Mouse (Mus musculus) CH12.LX (cell line): ENCODE measurements around the gene Ptgr2. TPM values are rescaled to one million over a fixed set of nuclear protein-coding genes. Genes with fewer than 3 reads are reported as not detected.

ENCODE experiments used
- DNase-seq: peaks from one replicate; pipeline ENCODE4 v3.0.0-alpha.2; 2013; ENCODE audit errors: extremely low read depth
- H3K27ac ChIP-seq: 2 replicates; pipeline ENCODE4 v1.5.1; 2012; ENCODE audit warnings: low read depth, mild to moderate bottlenecking, control low read depth, moderate library complexity; ENCODE audit not compliant: insufficient read depth
- H3K27me3 ChIP-seq: replicated peaks from 2 replicates; pipeline ENCODE3; 2012; ENCODE audit warnings: inconsistent platforms
- H3K36me3 ChIP-seq, 2 experiments: replicated peaks in 1 of 2; 2 replicates each; pipeline versions ENCODE3 to v1.6.1; 2012; ENCODE audit warnings: inconsistent platforms in 1 of 2, low read length in 1 of 2, mild to moderate bottlenecking in 1 of 2, mixed read lengths in 1 of 2, moderate library complexity in 1 of 2; ENCODE audit not compliant: control insufficient read depth in 1 of 2, insufficient read depth in 1 of 2
- H3K4me1 ChIP-seq, 2 experiments: 2 replicates each; pipeline ENCODE4 v1.6.1; 2012; ENCODE audit warnings: inconsistent platforms in 1 of 2, moderate library complexity in 1 of 2; ENCODE audit not compliant: insufficient read depth in 2 of 2, control insufficient read depth in 1 of 2
- H3K4me2 ChIP-seq: 2 replicates; pipeline ENCODE4 v1.6.1; 2012; ENCODE audit warnings: low read depth, mild to moderate bottlenecking, control low read depth; ENCODE audit not compliant: poor library complexity, insufficient read depth, severe bottlenecking
- H3K4me3 ChIP-seq, 3 experiments: fragments of 150-350 bp in 1 of 3; sonication (generic) in 1 of 3; replicated peaks in 1 of 3; 2 replicates each; pipeline versions ENCODE3 to v1.5.1; 2011 to 2012; ENCODE audit warnings: low read depth in 2 of 3, low read length in 2 of 3, mild to moderate bottlenecking in 2 of 3, moderate library complexity in 2 of 3, control low read depth in 1 of 3, improper control_type of control experiment in 1 of 3, inconsistent platforms in 1 of 3, mixed read lengths in 1 of 3; ENCODE audit not compliant: poor library complexity in 1 of 3
- H3K79me2 ChIP-seq: replicated peaks from 2 replicates; pipeline ENCODE4 v1.6.1; 2012; ENCODE audit warnings: mild to moderate bottlenecking, moderate library complexity; ENCODE audit not compliant: control insufficient read depth, poor library complexity, insufficient read depth, severe bottlenecking; ENCODE audit errors: extremely low read depth
- H3K9ac ChIP-seq: 2 replicates; pipeline ENCODE4 v1.6.1; 2012; ENCODE audit warnings: low read depth, mild to moderate bottlenecking, control low read depth, moderate library complexity; ENCODE audit not compliant: insufficient read depth
- H3K9me3 ChIP-seq: replicated peaks from 2 replicates; pipeline ENCODE3; 2012; ENCODE audit warnings: low read length, inconsistent platforms, mixed read lengths
- BHLHE40 ChIP-seq: IDR thresholded peaks from 2 replicates; pipeline ENCODE4 v1.6.1; 2011; ENCODE audit warnings: mild to moderate bottlenecking, low read depth, low read length, improper control_type of control experiment
- CHD1 ChIP-seq: IDR thresholded peaks from 2 replicates; pipeline ENCODE4 v1.6.1; 2012; ENCODE audit warnings: low read depth, low read length, improper control_type of control experiment, inconsistent platforms
- CTCF ChIP-seq, 2 experiments: IDR thresholded peaks in 1 of 2; conservative IDR thresholded peaks in 1 of 2; 2 replicates each; pipeline ENCODE4 v1.5.1; 2011 to 2012; ENCODE audit warnings: low read depth in 2 of 2, low read length in 2 of 2, improper control_type of control experiment in 1 of 2, inconsistent platforms in 1 of 2, mild to moderate bottlenecking in 1 of 2, moderate library complexity in 1 of 2
- E2F4 ChIP-seq: IDR thresholded peaks from 2 replicates; pipeline ENCODE4 v1.6.1; 2011; ENCODE audit warnings: low read depth, low read length, improper control_type of control experiment; ENCODE audit not compliant: insufficient replicate concordance
- ELF1 ChIP-seq: IDR thresholded peaks from 2 replicates; pipeline ENCODE4 v1.6.1; 2014; ENCODE audit warnings: low read depth, mild to moderate bottlenecking, inconsistent platforms, low read length, improper control_type of control experiment
- EP300 ChIP-seq: IDR thresholded peaks from 2 replicates; pipeline ENCODE4 v1.6.1; 2011; ENCODE audit warnings: low read length, improper control_type of control experiment
- ETS1 ChIP-seq: conservative IDR thresholded peaks from 2 replicates; pipeline ENCODE4 v1.6.1; 2012; ENCODE audit warnings: low read depth, mild to moderate bottlenecking, inconsistent platforms, low read length, improper control_type of control experiment, moderate library complexity
- GABPA ChIP-seq: IDR thresholded peaks from 2 replicates; pipeline ENCODE4 v1.6.1; 2012; ENCODE audit warnings: low read depth, low read length, improper control_type of control experiment, inconsistent platforms; ENCODE audit not compliant: insufficient replicate concordance
- IRF4 ChIP-seq: IDR thresholded peaks from 2 replicates; pipeline ENCODE4 v1.6.1; 2014; ENCODE audit warnings: low read depth, mild to moderate bottlenecking, inconsistent platforms, low read length, improper control_type of control experiment
- JUND ChIP-seq: conservative IDR thresholded peaks from 2 replicates; pipeline ENCODE4 v1.6.1; 2011; ENCODE audit warnings: low read depth, low read length, improper control_type of control experiment
- KAT2A ChIP-seq: IDR thresholded peaks from 2 replicates; pipeline ENCODE4 v1.6.1; 2012; ENCODE audit warnings: low read length, improper control_type of control experiment, inconsistent platforms; ENCODE audit not compliant: insufficient replicate concordance
- MAFK ChIP-seq: IDR thresholded peaks from 2 replicates; pipeline ENCODE4 v1.6.1; 2011; ENCODE audit warnings: low read length, improper control_type of control experiment; ENCODE audit not compliant: insufficient replicate concordance
- MAX ChIP-seq: IDR thresholded peaks from 2 replicates; pipeline ENCODE4 v1.6.1; 2011; ENCODE audit warnings: low read length, improper control_type of control experiment
- MEF2A ChIP-seq: IDR thresholded peaks from 2 replicates; pipeline ENCODE4 v1.6.1; 2014; ENCODE audit warnings: low read depth, mild to moderate bottlenecking, inconsistent platforms, low read length, improper control_type of control experiment, borderline replicate concordance
- MXI1 ChIP-seq: IDR thresholded peaks from 2 replicates; pipeline ENCODE4 v1.6.1; 2011; ENCODE audit warnings: mild to moderate bottlenecking, low read depth, low read length, improper control_type of control experiment
- MYC ChIP-seq: IDR thresholded peaks from 2 replicates; pipeline ENCODE4 v1.6.1; 2011; ENCODE audit warnings: low read depth, mild to moderate bottlenecking, improper control_type of control experiment, low read length
- NELFE ChIP-seq: IDR thresholded peaks from 2 replicates; pipeline ENCODE4 v1.6.1; 2011; ENCODE audit warnings: low read depth, low read length, improper control_type of control experiment
- POLR2A ChIP-seq: IDR thresholded peaks from 2 replicates; pipeline ENCODE4 v1.6.1; 2011; ENCODE audit warnings: low read depth, mild to moderate bottlenecking, improper control_type of control experiment, low read length
- RAD21 ChIP-seq: IDR thresholded peaks from 2 replicates; pipeline ENCODE4 v1.6.1; 2011; ENCODE audit warnings: low read depth, mild to moderate bottlenecking, low read length, improper control_type of control experiment, moderate library complexity
- SIN3A ChIP-seq: IDR thresholded peaks from 2 replicates; pipeline ENCODE4 v1.6.1; 2012; ENCODE audit warnings: low read length, improper control_type of control experiment, inconsistent platforms
- SMC3 ChIP-seq: IDR thresholded peaks from 2 replicates; pipeline ENCODE4 v1.6.1; 2011; ENCODE audit warnings: low read depth, low read length, improper control_type of control experiment
- TCF12 ChIP-seq: IDR thresholded peaks from 2 replicates; pipeline ENCODE4 v1.6.1; 2014; ENCODE audit warnings: low read depth, mild to moderate bottlenecking, inconsistent platforms, low read length, improper control_type of control experiment
- ZKSCAN1 ChIP-seq: IDR thresholded peaks from 2 replicates; pipeline ENCODE4 v1.6.1; 2012; ENCODE audit warnings: low read depth, inconsistent platforms, low read length, improper control_type of control experiment, borderline replicate concordance
- dilution Hi-C: fragments of 300-500 bp; cut with MboI; formaldehyde crosslinking; loops from 2 replicates; pipeline ENCODE4 v1.14.3; 2020; ENCODE audit warnings: low sequenced_read_pairs; ENCODE audit not compliant: extremely low pct_unique_long_range_greater_than_20kb, extremely low pct_ligation_motif_present
- in situ Hi-C: fragments of 300-500 bp; cut with MboI; formaldehyde crosslinking; loops from 3 replicates; pipeline ENCODE4 v1.14.3; 2019; ENCODE audit warnings: low sequenced_read_pairs, low pct_ligation_motif_present, low pct_unique_long_range_greater_than_20kb, mixed read lengths
- polyA plus RNA-seq: library from polyadenylated mRNA; unstranded; fragments of >175 nt; gene quantifications from 2 replicates; pipeline ENCODE4 v1.2.1, GENCODE M21; 2012; ENCODE audit warnings: low read depth; ENCODE audit not compliant: insufficient read length
- total RNA-seq, 2 experiments: library from RNA; depleted of rRNA; stranded (reverse); fragments of 300-350 nt in 1 of 2; fragments of >200 nt in 1 of 2; gene quantifications; 2 replicates each; pipeline ENCODE4 v1.2.3; 2012 to 2014

Ptgr2 gene
- total and polyA plus RNA-seq, 3 experiments, result 46.0 to 47.1 (median 47.1) TPM

DNA sequence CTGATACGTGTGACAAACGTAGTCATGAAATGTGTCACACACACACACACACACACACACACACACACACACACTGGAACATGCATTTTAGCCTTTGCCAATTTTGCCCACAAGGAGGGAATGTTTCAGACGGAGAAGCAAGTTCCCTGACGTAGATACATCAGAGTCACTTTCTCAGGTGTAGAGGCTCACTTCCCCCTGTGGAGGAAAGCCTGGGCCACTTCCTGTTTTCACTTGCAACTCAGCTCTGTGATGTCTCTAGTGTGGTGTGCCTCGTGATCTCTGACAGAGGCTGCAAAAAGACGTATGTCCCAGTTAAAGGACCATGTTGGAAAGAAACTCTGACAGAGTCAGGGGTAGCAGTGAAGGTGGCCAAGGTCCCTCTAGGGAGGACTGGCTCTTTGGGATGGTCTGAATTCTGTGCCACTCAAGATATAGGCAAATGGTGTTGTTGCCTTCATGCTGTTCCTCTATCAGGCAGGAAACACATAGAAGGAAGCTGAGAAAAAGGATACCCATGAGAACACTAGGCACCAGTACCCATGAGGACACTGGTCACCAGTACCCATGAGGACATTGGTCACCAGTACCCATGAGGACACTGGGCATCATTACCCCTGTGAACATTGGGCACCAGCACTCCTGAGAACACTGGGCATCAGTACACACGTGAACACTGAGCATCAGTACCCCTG is 41.8 kb upstream of the Ptgr2 start:
- Histone ChIP-seq H3K9ac (no peak overlapping the region), H3K36me3 (no peaks in the 10 kb centered on the region), H3K9me3 (no peaks in the 10 kb centered on the region), H3K4me2 (no peak overlapping the region), H3K4me1 (peaks cover 12 to 43% of the 10 kb centered on the region in 2 experiments), H3K27ac (no peak overlapping the region), H3K79me2 (no peaks in the 10 kb centered on the region), H3K4me3 (peak overlapping the region in 1 of 3 experiments; percentile 17), H3K27me3 (no peaks in the 10 kb centered on the region)
- in situ Hi-C loops, result loop anchor here (10.0 kb wide), 1 partner anchor 78 kb away; no protein-coding TSS in a partner anchor
- dilution Hi-C loops, result no loop called here
- peak; percentile 87 for DNase-seq
- TF ChIP-seq MAX (peak; percentile 70; the same call in 1 of the 2 replicates), RAD21 (no peak; the same call in 1 of the 2 replicates), CTCF (conservative IDR thresholded peaks at IDR 0.05 in 1 of 2, IDR thresholded peaks at IDR 0.05 in 1 of 2; ENCODE audit: low read depth in 2 of 2, low read length in 2 of 2) (0 out of 4 replicates have a peak, but pooled peaks of 1 of the 2 experiments have one; percentile 2), EP300 (peak; percentile 90), ELF1 (peak; percentile 88), KAT2A (no peak), MYC (peak; percentile 87), TCF12 (peak; percentile 65), BHLHE40 (peak; percentile 88), E2F4 (no peak), JUND (peak; percentile 27; the same call in 1 of the 2 replicates), POLR2A (no peak), MAFK (peak; percentile 29; the same call in 1 of the 2 replicates), MEF2A (peak; percentile 20; the same call in 1 of the 2 replicates), SIN3A (peak; percentile 80), ZKSCAN1 (no peak), SMC3 (peak; percentile 20; the same call in 1 of the 2 replicates), NELFE (no peak), MXI1 (peak; percentile 59; the same call in 1 of the 2 replicates), GABPA (no peak), CHD1 (no peak), ETS1 (peak; percentile 81), IRF4 (peak; percentile 88)
